Mouse (Mus musculus) intestine, postnatal 0 days (tissue): ENCODE results near the gene Plekhf1. TPM values are rescaled to one million over a fixed set of nuclear protein-coding genes. Genes with fewer than 3 reads are reported as not detected.

Source experiments
- ATAC-seq: fragments of 200-750 bp; cut with Nextera tagmentation; 2 replicates; pipeline ENCODE4 v1.8.0; 2017; ENCODE audit warnings: mild to moderate bottlenecking, moderate TSS enrichment, moderate library complexity
- H3K27ac ChIP-seq: fragments of 300-500 bp; sonication (generic); 2 replicates; pipeline ENCODE4 v1.5.1; 2014; ENCODE audit warnings: mild to moderate bottlenecking, low read depth, low read length, moderate library complexity
- H3K27me3 ChIP-seq: fragments of 300-500 bp; sonication (generic); replicated peaks from 2 replicates; pipeline ENCODE4 v1.6.1; 2014; ENCODE audit warnings: low read length, mixed read lengths; ENCODE audit not compliant: control insufficient read depth, insufficient read depth
- H3K36me3 ChIP-seq: fragments of 300-500 bp; sonication (generic); 2 replicates; pipeline ENCODE4 v1.6.1; 2014; ENCODE audit warnings: mild to moderate bottlenecking, moderate library complexity; ENCODE audit not compliant: control insufficient read depth, insufficient read depth
- H3K4me1 ChIP-seq: fragments of 300-500 bp; sonication (generic); replicated peaks from 2 replicates; pipeline ENCODE4 v1.6.1; 2014; ENCODE audit warnings: antibody characterized with exemption, low read length, mixed read lengths; ENCODE audit not compliant: control insufficient read depth, insufficient read depth
- H3K4me2 ChIP-seq: fragments of 300-500 bp; sonication (generic); replicated peaks from 2 replicates; pipeline ENCODE4 v1.6.1; 2014; ENCODE audit warnings: low read depth, mild to moderate bottlenecking, moderate library complexity
- H3K4me3 ChIP-seq: fragments of 300-500 bp; sonication (generic); 2 replicates; pipeline ENCODE4 v1.5.1; 2014; ENCODE audit warnings: low read depth, low read length
- H3K9ac ChIP-seq: fragments of 300-500 bp; sonication (generic); 2 replicates; pipeline ENCODE4 v1.6.1; 2014; ENCODE audit warnings: mild to moderate bottlenecking, low read depth, low read length
- H3K9me3 ChIP-seq: fragments of 300-500 bp; sonication (generic); 2 replicates; pipeline ENCODE4 v1.6.1; 2016; ENCODE audit warnings: mixed run types; ENCODE audit not compliant: control insufficient read depth
- CTCF ChIP-seq: sonication (generic); IDR thresholded peaks from 2 replicates; pipeline ENCODE4 v1.5.1; 2016; ENCODE audit warnings: low read depth, mild to moderate bottlenecking, control low read depth, antibody characterized with exemption, moderate library complexity
- WGBS: fragments of 180-500 bp; shearing (Covaris S2); extraction: QIAGEN DNeasy Blood & Tissue Kit; methylation state at CpG from one replicate; pipeline ENCODE4 v1.1.7; 2014; 5-methylcytosine and 5-hydroxymethylcytosine counted together
- polyA plus RNA-seq: library from polyadenylated mRNA; unstranded; fragments of >200 nt; fragmentation: Nextera tagmentation; extraction: Ambion mirVana; gene quantifications from 2 replicates; pipeline ENCODE4 v1.2.1, GENCODE M21; 2015

Gene Plekhf1
- polyA plus RNA-seq, 1 experiment from 2014 or later = 5.2 TPM

DNA sequence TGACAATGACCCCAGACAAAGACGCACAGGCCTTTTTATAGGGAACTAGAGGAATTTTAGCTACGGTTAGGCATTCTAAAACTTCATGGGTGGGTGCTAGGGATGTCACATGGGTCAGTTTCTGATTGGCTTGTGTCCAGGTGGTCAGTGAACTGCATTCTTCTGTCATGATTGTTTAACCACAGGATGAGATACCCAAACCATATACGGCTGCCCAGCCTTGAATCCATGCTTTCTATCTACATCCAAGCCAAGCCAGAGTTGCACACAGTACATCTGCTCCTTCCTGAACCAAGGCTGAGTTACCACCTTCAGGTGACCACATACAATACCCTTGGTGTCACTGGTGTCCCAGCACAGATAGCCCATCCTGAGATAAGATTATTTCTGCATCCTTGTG is 21.3 kb downstream of the Plekhf1 start:
- H3K4me2 ChIP-seq = no peak overlapping the region
- H3K4me3 ChIP-seq = no peak overlapping the region
- WGBS = 75% methylated on average over 3 of the region's 3 CpGs
- H3K9me3 ChIP-seq = no peaks in the 10 kb centered on the region
- no peaks in the 10 kb centered on the region for H3K36me3 ChIP-seq
- no peak for TF ChIP-seq CTCF
- no peak overlapping the region for H3K9ac ChIP-seq
- no peak for ATAC-seq
- no peak overlapping the region for H3K27ac ChIP-seq
- H3K4me1 ChIP-seq = no peaks in the 10 kb centered on the region
- H3K27me3 ChIP-seq = no peaks in the 10 kb centered on the region

DNA sequence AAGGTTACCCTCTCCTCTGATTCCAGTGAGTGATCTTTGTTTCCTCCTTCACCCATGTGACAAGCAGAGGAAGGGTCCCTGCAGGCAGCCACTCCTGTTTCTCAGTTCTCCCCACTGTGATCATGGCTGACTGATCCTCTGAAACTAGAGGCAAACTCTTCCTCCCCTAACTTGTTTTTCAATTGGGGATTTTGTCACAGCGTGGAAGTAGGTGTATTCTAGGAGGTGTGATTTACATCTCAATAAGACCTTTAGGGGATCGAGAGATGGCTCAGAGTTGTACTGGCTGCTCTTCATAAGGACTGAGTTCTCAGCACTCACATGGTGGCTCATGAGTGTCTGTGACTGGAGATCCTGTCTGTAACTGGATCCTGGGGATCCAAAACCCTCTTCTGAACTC is 22.0 kb downstream of the Plekhf1 start:
- no peaks in the 10 kb centered on the region for H3K36me3 ChIP-seq
- H3K4me3 ChIP-seq = no peak overlapping the region
- no peak overlapping the region for H3K9ac ChIP-seq
- H3K4me1 ChIP-seq = no peaks in the 10 kb centered on the region
- H3K9me3 ChIP-seq = no peaks in the 10 kb centered on the region
- no peak overlapping the region for H3K4me2 ChIP-seq
- no peak for ATAC-seq
- no peaks in the 10 kb centered on the region for H3K27me3 ChIP-seq
- H3K27ac ChIP-seq = no peak overlapping the region
- 67% methylated on average over 2 of the region's 2 CpGs for WGBS
- no peak for TF ChIP-seq CTCF

GRCm38 (mm10) chr7:38204314-38204713 is 23.5 kb downstream of the Plekhf1 start:
- 89% methylated on average over 6 of the region's 6 CpGs for WGBS
- Histone ChIP-seq H3K27ac (no peak overlapping the region), H3K36me3 (no peaks in the 10 kb centered on the region), H3K4me2 (no peak overlapping the region), H3K9me3 (no peaks in the 10 kb centered on the region), H3K9ac (no peak overlapping the region), H3K27me3 (no peaks in the 10 kb centered on the region), H3K4me1 (no peaks in the 10 kb centered on the region; the same call in 1 of the 2 replicates), H3K4me3 (no peak overlapping the region)
- no peak for ATAC-seq
- peak; percentile 41 for TF ChIP-seq CTCF

GRCm38 (mm10) chr7:38201290-38201658 is 26.5 kb downstream of the Plekhf1 start:
- no peak for TF ChIP-seq CTCF
- no peak overlapping the region for H3K27ac ChIP-seq
- H3K9ac ChIP-seq = no peak overlapping the region
- no peaks in the 10 kb centered on the region for H3K27me3 ChIP-seq
- H3K36me3 ChIP-seq = peaks cover under 1% of the 10 kb centered on the region
- no peak for ATAC-seq
- H3K4me1 ChIP-seq = no peaks in the 10 kb centered on the region; the same call in 1 of the 2 replicates
- no peak overlapping the region for H3K4me2 ChIP-seq
- WGBS = 34% methylated on average over 3 of the region's 3 CpGs
- no peaks in the 10 kb centered on the region for H3K9me3 ChIP-seq
- no peak overlapping the region for H3K4me3 ChIP-seq

- peaks cover 6% of the 10 kb centered on the region for H3K36me3 ChIP-seq
- no peaks in the 10 kb centered on the region for H3K9me3 ChIP-seq
- ATAC-seq = peak; percentile 83
- peak overlapping the region; percentile 55 for H3K4me2 ChIP-seq
- H3K27me3 ChIP-seq = no peaks in the 10 kb centered on the region
- no peaks in the 10 kb centered on the region; the same call in 1 of the 2 replicates for H3K4me1 ChIP-seq
- H3K27ac ChIP-seq = no peak overlapping the region
- H3K9ac ChIP-seq = no peak overlapping the region
- WGBS = 2% methylated on average over 28 of the region's 28 CpGs
- H3K4me3 ChIP-seq = 0 out of 2 replicates have a peak overlapping the region, but pooled peaks have one; percentile 9
- peak; percentile 100 for TF ChIP-seq CTCF
These were observed 27.1 kb downstream of the Plekhf1 start for GRCm38 (mm10) chr7:38200606-38201289.

- H3K4me1 ChIP-seq = no peaks in the 10 kb centered on the region; the same call in 1 of the 2 replicates
- H3K4me2 ChIP-seq = peak overlapping the region; percentile 55
- H3K27me3 ChIP-seq = no peaks in the 10 kb centered on the region
- H3K27ac ChIP-seq = no peak overlapping the region
- no peaks in the 10 kb centered on the region for H3K9me3 ChIP-seq
- no peak for TF ChIP-seq CTCF
- H3K9ac ChIP-seq = no peak overlapping the region
- H3K36me3 ChIP-seq = peaks cover 6% of the 10 kb centered on the region
- ATAC-seq = no peak
- WGBS = 69% methylated on average over 8 of the region's 8 CpGs
- H3K4me3 ChIP-seq = no peak overlapping the region
These were observed 27.8 kb downstream of the Plekhf1 start for GRCm38 (mm10) chr7:38199907-38200605.
